Mouse (Mus musculus): ENCODE data around the gene Ppp1r9b. TPM values are rescaled to one million over a fixed set of nuclear protein-coding genes. Genes with fewer than 3 reads are reported as not detected.

Ppp1r9b gene
- polyA plus RNA-seq, 1 experiment, result 31.4 TPM

DNA sequence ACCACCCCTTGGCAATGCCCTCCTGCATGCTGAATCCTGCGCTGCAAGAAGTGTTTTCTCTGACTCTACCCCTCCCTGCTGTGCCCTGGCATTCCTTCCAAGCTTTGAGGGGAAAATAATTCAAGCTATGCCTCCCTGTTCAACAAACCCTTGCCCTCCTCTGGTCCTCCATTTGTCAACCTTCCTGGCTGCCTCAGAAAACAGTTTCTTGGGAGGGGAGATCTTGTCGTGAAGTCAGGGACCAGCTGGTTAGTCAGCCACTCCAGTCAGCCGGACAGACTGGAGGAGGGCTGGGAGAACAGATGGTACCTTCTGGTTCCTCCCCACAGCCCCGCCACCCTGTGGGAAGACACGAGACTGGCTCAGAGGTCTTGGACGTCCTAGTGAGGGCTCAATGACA, 46.5 kb downstream of the Ppp1r9b start:
- H3K36me3 ChIP-seq (ENCODE audit: control insufficient read depth), result peaks cover 42% of the 10 kb centered on the region
- H3K9me3 ChIP-seq (ENCODE audit: control insufficient read depth, low read length), result no peaks in the 10 kb centered on the region
- no peaks in the 10 kb centered on the region for H3K27me3 ChIP-seq (ENCODE audit: control insufficient read depth)
- peaks cover 50% of the 10 kb centered on the region for H3K4me1 ChIP-seq (ENCODE audit: control insufficient read depth)
- H3K4me3 ChIP-seq (replicated peaks), result no peak overlapping the region
- TF ChIP-seq TAL1 (IDR thresholded peaks at IDR 0.05; ENCODE audit: low read length), result no peak
- no peak for TF ChIP-seq GATA1 (IDR thresholded peaks at IDR 0.05; ENCODE audit: low read length)

- H3K9me3 ChIP-seq (ENCODE audit: control insufficient read depth, low read length), result no peaks in the 10 kb centered on the region
- no peak overlapping the region for H3K4me3 ChIP-seq (replicated peaks)
- H3K27me3 ChIP-seq (ENCODE audit: control insufficient read depth), result no peaks in the 10 kb centered on the region
- peaks cover 42% of the 10 kb centered on the region for H3K36me3 ChIP-seq (ENCODE audit: control insufficient read depth)
- H3K4me1 ChIP-seq (ENCODE audit: control insufficient read depth), result peaks cover 51% of the 10 kb centered on the region
- TF ChIP-seq GATA1 (IDR thresholded peaks at IDR 0.05; ENCODE audit: low read length) (no peak), TAL1 (IDR thresholded peaks at IDR 0.05; ENCODE audit: low read length) (no peak)
Observed at GRCm38 (mm10) chr11:95038156-95038817, 47.5 kb downstream of the Ppp1r9b start.

DNA sequence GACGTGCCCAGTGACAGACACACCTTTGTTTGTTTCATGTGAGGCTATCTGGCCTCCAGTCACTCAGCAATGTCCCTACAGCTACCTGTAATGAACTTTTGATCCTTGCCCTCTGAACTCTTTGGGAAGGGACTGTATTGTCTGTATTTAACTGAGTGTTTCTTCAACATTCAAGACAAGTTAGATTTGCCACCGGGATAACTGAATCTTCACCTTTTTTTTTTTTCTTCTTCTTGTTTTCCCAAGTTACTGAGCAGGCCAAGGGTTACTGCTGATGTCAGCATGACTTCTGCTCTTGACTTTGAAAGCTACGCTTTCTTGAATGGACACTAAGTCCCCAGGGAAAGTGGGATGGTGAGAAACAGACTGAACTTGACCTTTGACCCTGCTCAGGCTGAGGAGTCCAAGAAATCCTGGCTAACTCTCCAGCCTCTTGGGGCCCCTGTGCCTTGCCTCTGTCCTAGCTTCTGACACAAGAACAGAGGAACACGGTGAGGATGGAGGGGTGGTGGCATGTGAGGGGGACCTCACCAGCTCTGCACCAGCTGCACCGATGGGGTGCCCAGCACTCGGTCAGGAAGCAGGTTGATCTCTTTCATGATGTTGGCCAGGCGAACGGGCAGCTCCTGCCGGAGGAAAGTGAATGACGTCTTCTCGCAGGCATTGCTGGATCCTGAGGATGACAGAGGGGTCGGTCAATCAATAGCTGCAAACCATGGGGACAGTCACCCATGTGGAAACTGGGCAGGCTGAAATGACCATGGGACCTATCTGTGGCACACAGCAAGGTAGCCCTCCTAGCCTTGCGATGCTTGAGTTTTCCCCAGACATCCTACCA, 48.2 kb downstream of the Ppp1r9b start:
- H3K9me3 ChIP-seq (ENCODE audit: control insufficient read depth, low read length), result no peaks in the 10 kb centered on the region
- H3K36me3 ChIP-seq (ENCODE audit: control insufficient read depth), result peaks cover 42% of the 10 kb centered on the region
- H3K4me1 ChIP-seq (ENCODE audit: control insufficient read depth), result peaks cover 47% of the 10 kb centered on the region
- H3K4me3 ChIP-seq (replicated peaks), result no peak overlapping the region
- H3K27me3 ChIP-seq (ENCODE audit: control insufficient read depth), result no peaks in the 10 kb centered on the region
- TF ChIP-seq GATA1 (IDR thresholded peaks at IDR 0.05; ENCODE audit: low read length) (no peak), TAL1 (IDR thresholded peaks at IDR 0.05; ENCODE audit: low read length) (no peak)

- H3K4me3 ChIP-seq (replicated peaks), result peak overlapping the region; percentile 87
- H3K4me1 ChIP-seq (ENCODE audit: control insufficient read depth), result peaks cover 47% of the 10 kb centered on the region
- H3K36me3 ChIP-seq (ENCODE audit: control insufficient read depth), result peaks cover 42% of the 10 kb centered on the region
- TF ChIP-seq GATA1 (IDR thresholded peaks at IDR 0.05; ENCODE audit: low read length) (no peak), TAL1 (IDR thresholded peaks at IDR 0.05; ENCODE audit: low read length) (no peak)
- H3K27me3 ChIP-seq (ENCODE audit: control insufficient read depth), result no peaks in the 10 kb centered on the region
- H3K9me3 ChIP-seq (ENCODE audit: control insufficient read depth, low read length), result no peaks in the 10 kb centered on the region
Observed at GRCm38 (mm10) chr11:95039766-95040165, 48.9 kb downstream of the Ppp1r9b start.

GRCm38 (mm10) chr11:95040491-95041138, 49.8 kb downstream of the Ppp1r9b start:
- H3K9me3 ChIP-seq (ENCODE audit: control insufficient read depth, low read length), result no peaks in the 10 kb centered on the region
- H3K4me3 ChIP-seq (replicated peaks), result peak overlapping the region; percentile 87
- no peak for TF ChIP-seq TAL1 (IDR thresholded peaks at IDR 0.05; ENCODE audit: low read length)
- TF ChIP-seq GATA1 (IDR thresholded peaks at IDR 0.05; ENCODE audit: low read length), result no peak
- H3K27me3 ChIP-seq (ENCODE audit: control insufficient read depth), result no peaks in the 10 kb centered on the region
- peaks cover 38% of the 10 kb centered on the region for H3K36me3 ChIP-seq (ENCODE audit: control insufficient read depth)
- H3K4me1 ChIP-seq (ENCODE audit: control insufficient read depth), result peaks cover 44% of the 10 kb centered on the region

DNA sequence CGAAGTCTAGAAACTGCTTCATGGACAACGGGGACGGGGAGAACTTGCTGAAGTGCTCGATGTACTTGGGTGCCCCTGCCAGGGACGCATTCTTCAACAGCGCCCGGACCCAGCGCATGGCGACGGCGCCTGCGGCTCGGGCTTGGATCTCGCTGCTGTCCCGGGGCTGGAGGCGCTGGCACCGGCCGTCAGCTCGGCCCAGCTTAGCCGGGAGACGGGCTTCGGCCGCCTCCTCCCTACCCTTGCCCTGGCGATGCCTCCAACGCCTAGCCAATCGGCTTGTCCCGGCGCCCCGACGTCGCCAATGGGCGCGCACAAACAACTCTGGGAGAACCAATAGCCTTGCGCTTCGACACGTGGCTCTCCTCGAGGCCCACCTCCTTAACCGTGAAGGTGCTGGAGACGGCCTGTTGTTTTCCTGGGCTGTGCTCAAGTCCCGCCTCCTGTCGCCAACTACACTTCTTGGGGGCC, 50.3 kb downstream of the Ppp1r9b start, which contains the start of gene Pdk2:
Gene Pdk2 (minus strand): TSS at position 216 of the 471 bp plus-strand sequence.
- TF ChIP-seq GATA1 (IDR thresholded peaks at IDR 0.05; ENCODE audit: low read length) (no peak), TAL1 (IDR thresholded peaks at IDR 0.05; ENCODE audit: low read length) (no peak)
- H3K9me3 ChIP-seq (ENCODE audit: control insufficient read depth, low read length), result no peaks in the 10 kb centered on the region
- peaks cover 44% of the 10 kb centered on the region for H3K4me1 ChIP-seq (ENCODE audit: control insufficient read depth)
- peak within 1 kb of the TSS; percentile 87 for H3K4me3 ChIP-seq (replicated peaks)
- no peaks in the 10 kb centered on the region for H3K27me3 ChIP-seq (ENCODE audit: control insufficient read depth)
- peaks cover 32% of the 10 kb centered on the region for H3K36me3 ChIP-seq (ENCODE audit: control insufficient read depth)

DNA sequence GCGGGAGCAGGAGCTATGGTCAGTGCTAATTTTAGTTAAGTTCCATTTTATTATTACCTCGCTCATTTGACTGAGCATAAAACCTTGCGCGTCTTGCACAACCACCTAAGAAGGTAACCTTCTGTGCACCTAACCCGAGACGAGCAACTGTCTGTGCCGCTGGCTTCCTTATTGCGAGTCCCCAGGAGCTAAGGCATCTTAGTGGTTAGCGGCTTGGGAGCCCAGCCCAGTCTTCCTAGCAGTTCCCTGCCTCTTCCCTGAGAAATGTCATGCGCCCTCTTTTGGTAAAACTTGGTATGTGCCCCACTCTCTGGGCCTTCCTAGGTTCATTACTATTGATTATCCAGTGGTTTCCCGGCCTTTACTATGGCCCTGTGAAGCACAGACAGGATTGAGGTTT, 51.3 kb downstream of the Ppp1r9b start:
- Histone ChIP-seq H3K4me3 (replicated peaks) (peak overlapping the region; percentile 87), H3K9me3 (ENCODE audit: control insufficient read depth, low read length) (no peaks in the 10 kb centered on the region), H3K36me3 (ENCODE audit: control insufficient read depth) (peaks cover 24% of the 10 kb centered on the region), H3K27me3 (ENCODE audit: control insufficient read depth) (no peaks in the 10 kb centered on the region), H3K4me1 (ENCODE audit: control insufficient read depth) (peaks cover 44% of the 10 kb centered on the region)
- TF ChIP-seq GATA1 (IDR thresholded peaks at IDR 0.05; ENCODE audit: low read length) (no peak), TAL1 (IDR thresholded peaks at IDR 0.05; ENCODE audit: low read length) (no peak)

DNA sequence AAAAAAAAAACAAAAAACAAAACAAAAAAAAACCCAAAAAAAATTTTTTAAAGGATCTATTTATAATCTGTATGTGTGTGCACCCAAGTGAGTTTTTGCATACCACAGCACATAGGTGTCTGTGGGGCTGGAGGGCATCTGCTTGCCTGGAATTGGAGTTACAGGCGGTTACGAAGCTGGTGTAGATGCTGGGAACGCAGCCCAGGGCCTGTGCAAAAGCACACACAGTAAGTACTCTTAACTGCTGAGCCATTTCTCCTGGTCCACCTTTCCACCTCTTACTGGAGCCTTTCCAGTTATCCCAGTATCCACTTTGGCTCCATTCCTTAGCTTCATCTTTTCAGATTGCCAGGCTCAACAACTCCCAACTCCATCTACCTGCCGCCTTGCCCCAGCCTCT, 52.2 kb downstream of the Ppp1r9b start:
- TF ChIP-seq GATA1 (IDR thresholded peaks at IDR 0.05; ENCODE audit: low read length), result no peak
- TF ChIP-seq TAL1 (IDR thresholded peaks at IDR 0.05; ENCODE audit: low read length), result no peak
- H3K36me3 ChIP-seq (ENCODE audit: control insufficient read depth), result peaks cover 14% of the 10 kb centered on the region
- no peaks in the 10 kb centered on the region for H3K9me3 ChIP-seq (ENCODE audit: control insufficient read depth, low read length)
- H3K27me3 ChIP-seq (ENCODE audit: control insufficient read depth), result peaks cover 2% of the 10 kb centered on the region; the same call in 1 of the 2 replicates
- peaks cover 44% of the 10 kb centered on the region for H3K4me1 ChIP-seq (ENCODE audit: control insufficient read depth)
- no peak overlapping the region for H3K4me3 ChIP-seq (replicated peaks)

- Histone ChIP-seq H3K4me3 (replicated peaks) (no peak overlapping the region), H3K27me3 (ENCODE audit: control insufficient read depth) (peaks cover 3% of the 10 kb centered on the region; the same call in 1 of the 2 replicates), H3K9me3 (ENCODE audit: control insufficient read depth, low read length) (no peaks in the 10 kb centered on the region), H3K36me3 (ENCODE audit: control insufficient read depth) (peaks cover 9% of the 10 kb centered on the region), H3K4me1 (ENCODE audit: control insufficient read depth) (peaks cover 42% of the 10 kb centered on the region)
- no peak for TF ChIP-seq GATA1 (IDR thresholded peaks at IDR 0.05; ENCODE audit: low read length)
- TF ChIP-seq TAL1 (IDR thresholded peaks at IDR 0.05; ENCODE audit: low read length), result no peak
Observed at GRCm38 (mm10) chr11:95043608-95044007, 52.8 kb downstream of the Ppp1r9b start.
